Mouse (Mus musculus) hindbrain, embryonic 16.5 days (tissue): ENCODE measurements around the gene Bmper. TPM values are rescaled to one million over a fixed set of nuclear protein-coding genes. Genes with fewer than 3 reads are reported as not detected.

Experiments
- ATAC-seq: fragments of 200-750 bp; cut with Nextera tagmentation; 2 replicates; pipeline ENCODE4 v1.8.0; 2017; ENCODE audit warnings: moderate TSS enrichment, moderate library complexity
- H3K27ac ChIP-seq: fragments of 300-500 bp; sonication (generic); 2 replicates; pipeline ENCODE4 v1.5.1; 2014; ENCODE audit warnings: low read depth, mild to moderate bottlenecking, control low read depth, low read length, moderate library complexity
- H3K27me3 ChIP-seq: fragments of 300-500 bp; sonication (generic); replicated peaks from 2 replicates; pipeline ENCODE4 v1.6.1; 2014; ENCODE audit warnings: low read length; ENCODE audit not compliant: control insufficient read depth, insufficient read depth
- H3K36me3 ChIP-seq: fragments of 300-500 bp; sonication (generic); 2 replicates; pipeline ENCODE4 v1.6.1; 2014; ENCODE audit warnings: mild to moderate bottlenecking, low read length, moderate library complexity, mixed read lengths; ENCODE audit not compliant: control insufficient read depth, insufficient read depth
- H3K4me1 ChIP-seq: fragments of 300-500 bp; sonication (generic); 2 replicates; pipeline ENCODE4 v1.6.1; 2014; ENCODE audit warnings: low read depth, low read length; ENCODE audit not compliant: control insufficient read depth, insufficient read depth
- H3K4me2 ChIP-seq: fragments of 300-500 bp; sonication (generic); 2 replicates; pipeline ENCODE4 v1.6.1; 2014; ENCODE audit warnings: mild to moderate bottlenecking, low read length, control low read depth, moderate library complexity
- H3K4me3 ChIP-seq: fragments of 300-500 bp; sonication (generic); 2 replicates; pipeline ENCODE4 v1.5.1; 2014; ENCODE audit warnings: mild to moderate bottlenecking, low read length, control low read depth, moderate library complexity
- H3K9ac ChIP-seq: fragments of 300-500 bp; sonication (generic); 2 replicates; pipeline ENCODE4 v1.6.1; 2014; ENCODE audit warnings: low read depth, mild to moderate bottlenecking, control low read depth, low read length, moderate library complexity
- H3K9me3 ChIP-seq: fragments of 300-500 bp; sonication (generic); 2 replicates; pipeline ENCODE4 v1.6.1; 2014; ENCODE audit warnings: mild to moderate bottlenecking, low read length, moderate library complexity; ENCODE audit not compliant: control insufficient read depth
- WGBS: fragments of 180-500 bp; shearing (Covaris S2); extraction: QIAGEN DNeasy Blood & Tissue Kit; methylation state at CpG from one replicate; pipeline ENCODE4 v1.1.7; 2014; 5-methylcytosine and 5-hydroxymethylcytosine counted together
- polyA plus RNA-seq: library from polyadenylated mRNA; unstranded; fragments of >200 nt; fragmentation: Nextera tagmentation; extraction: Ambion mirVana; gene quantifications from 2 replicates; pipeline ENCODE4 v1.2.1, GENCODE M21; 2015

The Bmper gene
- polyA plus RNA-seq, 1 experiment from 2014 or later: 8.7 TPM

GRCm38 (mm10) chr9:23341246-23341645, 118.4 kb downstream of the Bmper start:
- ATAC-seq: no peak
- H3K27me3 ChIP-seq: no peaks in the 10 kb centered on the region
- no peak overlapping the region for H3K4me2 ChIP-seq
- H3K9me3 ChIP-seq: no peaks in the 10 kb centered on the region
- H3K27ac ChIP-seq: no peak overlapping the region
- H3K4me1 ChIP-seq: no peaks in the 10 kb centered on the region
- no peaks in the 10 kb centered on the region for H3K36me3 ChIP-seq
- H3K4me3 ChIP-seq: no peak overlapping the region
- H3K9ac ChIP-seq: no peak overlapping the region

DNA sequence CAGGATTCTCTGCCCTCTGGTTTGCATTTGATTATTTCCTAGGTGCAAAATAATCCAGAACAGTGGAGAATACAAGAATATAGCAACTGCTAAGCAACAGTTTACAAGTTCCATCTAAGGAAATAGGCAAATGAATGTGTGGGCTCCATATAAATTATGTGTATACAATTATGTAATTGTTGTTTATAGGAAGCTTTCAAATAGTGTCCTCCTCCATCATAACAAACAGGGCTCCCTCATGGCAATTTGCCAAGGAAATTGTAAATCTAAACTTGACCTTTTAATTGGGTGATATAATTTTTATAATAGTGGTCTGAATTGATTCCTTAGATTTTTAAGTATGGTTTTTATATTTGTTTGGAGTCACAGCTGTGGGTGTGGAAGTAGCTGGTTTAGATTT, 121.5 kb downstream of the Bmper start:
- Histone ChIP-seq H3K4me3 (no peak overlapping the region), H3K9ac (no peak overlapping the region)
- no peak for ATAC-seq

DNA sequence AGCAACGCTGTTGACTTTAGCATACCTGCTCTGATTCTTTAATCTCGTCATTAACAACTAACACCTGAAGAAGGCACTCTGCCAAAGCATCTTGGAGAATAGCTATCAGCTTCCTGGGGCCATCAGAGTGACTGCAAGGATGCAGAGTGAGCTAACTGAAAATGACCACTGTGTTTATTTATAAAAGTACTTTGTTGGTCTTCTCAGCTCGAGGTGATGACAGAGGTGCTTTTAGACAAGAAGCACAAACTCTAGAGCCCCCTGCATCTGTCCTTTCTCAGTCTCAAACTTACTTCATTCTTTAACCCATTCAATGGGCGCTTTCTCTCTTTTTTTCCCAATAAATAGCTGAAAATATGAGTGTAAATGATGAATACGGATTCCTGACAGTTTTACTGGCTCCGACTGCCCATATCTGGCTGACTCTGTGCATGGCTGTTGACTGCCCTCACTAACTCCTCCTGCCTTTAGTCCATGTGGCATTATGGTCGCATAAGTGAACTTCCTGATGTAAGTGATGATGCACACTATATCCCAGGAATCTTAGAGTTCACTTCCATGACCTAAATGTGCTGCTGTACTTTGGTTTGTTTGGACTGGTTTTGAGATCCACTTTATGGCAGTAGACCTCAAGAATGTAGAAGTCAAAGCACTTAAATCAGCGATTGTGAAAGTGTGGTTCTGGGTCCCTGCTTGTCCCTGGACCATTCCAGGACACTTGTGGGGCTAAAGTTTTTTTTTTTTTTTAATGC, 122.4 kb downstream of the Bmper start:
- Histone ChIP-seq H3K36me3 (no peaks in the 10 kb centered on the region), H3K9me3 (no peaks in the 10 kb centered on the region), H3K4me1 (no peaks in the 10 kb centered on the region), H3K9ac (no peak overlapping the region), H3K4me2 (no peak overlapping the region), H3K27me3 (no peaks in the 10 kb centered on the region), H3K27ac (no peak overlapping the region), H3K4me3 (no peak overlapping the region)
- no peak for ATAC-seq
- 85% methylated on average over 8 of the region's 8 CpGs for WGBS

More for the DNA sequence above, 121.5 kb downstream of the Bmper start:
- Histone ChIP-seq H3K4me2 (no peak overlapping the region), H3K36me3 (no peaks in the 10 kb centered on the region), H3K27ac (no peak overlapping the region), H3K4me1 (no peaks in the 10 kb centered on the region), H3K27me3 (no peaks in the 10 kb centered on the region), H3K9me3 (no peaks in the 10 kb centered on the region)

- no peak for ATAC-seq
Measured at GRCm38 (mm10) chr9:23349603-23350002, 126.7 kb downstream of the Bmper start.

GRCm38 (mm10) chr9:23351400-23351799, 128.5 kb downstream of the Bmper start:
- Histone ChIP-seq H3K4me2 (no peak overlapping the region), H3K27me3 (no peaks in the 10 kb centered on the region), H3K4me1 (no peaks in the 10 kb centered on the region), H3K27ac (no peak overlapping the region), H3K9ac (no peak overlapping the region), H3K36me3 (no peaks in the 10 kb centered on the region), H3K4me3 (no peak overlapping the region), H3K9me3 (no peaks in the 10 kb centered on the region)
- 93% methylated on average over 8 of the region's 8 CpGs for WGBS
- no peak for ATAC-seq

More at GRCm38 (mm10) chr9:23349603-23350002, 126.7 kb downstream of the Bmper start:
- no peak overlapping the region for H3K9ac ChIP-seq
- H3K36me3 ChIP-seq: no peaks in the 10 kb centered on the region
- no peaks in the 10 kb centered on the region for H3K27me3 ChIP-seq
- H3K4me2 ChIP-seq: no peak overlapping the region
- WGBS: 85% methylated on average over 5 of the region's 5 CpGs
- no peak overlapping the region for H3K4me3 ChIP-seq
- H3K27ac ChIP-seq: no peak overlapping the region
- no peaks in the 10 kb centered on the region for H3K4me1 ChIP-seq
- H3K9me3 ChIP-seq: no peaks in the 10 kb centered on the region

DNA sequence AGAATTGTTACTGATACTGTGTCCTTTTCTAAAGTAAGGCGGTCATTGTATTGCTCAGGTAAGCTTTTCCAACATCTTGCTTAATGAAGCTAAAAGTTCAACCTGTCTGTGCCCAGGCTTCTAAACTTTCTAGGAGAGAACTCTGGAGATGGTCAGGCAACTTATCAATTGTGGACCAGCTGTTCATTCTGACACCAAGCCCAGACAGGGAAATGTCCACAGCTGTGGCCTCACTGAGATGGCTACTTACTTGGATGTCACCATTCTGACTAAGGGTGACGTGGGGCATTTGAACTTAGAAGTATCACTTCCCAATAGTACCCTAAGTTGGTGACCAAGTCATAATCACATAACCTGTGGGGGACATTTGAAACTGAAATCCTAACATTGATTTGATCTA, 129.5 kb downstream of the Bmper start:
- ATAC-seq: no peak
- Histone ChIP-seq H3K27ac (no peak overlapping the region), H3K4me2 (no peak overlapping the region), H3K4me3 (no peak overlapping the region), H3K4me1 (no peaks in the 10 kb centered on the region), H3K27me3 (no peaks in the 10 kb centered on the region), H3K9me3 (no peaks in the 10 kb centered on the region), H3K9ac (no peak overlapping the region), H3K36me3 (no peaks in the 10 kb centered on the region)
- WGBS: 95% methylated on average over 2 of the region's 2 CpGs

GRCm38 (mm10) chr9:23354201-23354820, 131.4 kb downstream of the Bmper start:
- Histone ChIP-seq H3K27me3 (no peaks in the 10 kb centered on the region), H3K27ac (no peak overlapping the region), H3K4me2 (no peak overlapping the region), H3K9ac (no peak overlapping the region), H3K36me3 (no peaks in the 10 kb centered on the region), H3K4me3 (no peak overlapping the region), H3K4me1 (no peaks in the 10 kb centered on the region), H3K9me3 (no peaks in the 10 kb centered on the region)
- no peak for ATAC-seq
- WGBS: 67% methylated on average over 5 of the region's 5 CpGs

DNA sequence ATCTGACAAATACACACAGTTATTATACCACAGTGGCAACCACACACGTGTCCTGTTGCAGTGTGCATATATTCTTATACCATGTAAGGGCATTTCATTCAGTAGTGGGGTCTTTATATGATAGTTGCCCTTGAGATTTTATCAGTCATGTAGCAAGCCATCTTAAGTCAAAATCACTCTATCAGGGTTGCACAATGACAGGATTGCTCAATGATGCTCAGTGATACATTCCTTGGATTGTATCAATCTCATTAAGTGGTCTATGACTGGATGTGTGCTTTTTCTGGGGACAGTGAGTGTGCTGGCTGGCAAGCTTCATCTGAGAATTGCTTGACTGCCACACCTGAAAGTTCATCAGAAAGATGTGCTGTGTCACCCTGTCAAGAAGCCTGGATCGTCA, 135.2 kb downstream of the Bmper start:
- no peak overlapping the region for H3K4me2 ChIP-seq
- 90% methylated on average over 2 of the region's 2 CpGs for WGBS
- H3K9ac ChIP-seq: no peak overlapping the region
- no peak for ATAC-seq
- no peak overlapping the region for H3K4me3 ChIP-seq
- no peak overlapping the region for H3K27ac ChIP-seq
- no peaks in the 10 kb centered on the region for H3K36me3 ChIP-seq
- no peaks in the 10 kb centered on the region for H3K27me3 ChIP-seq
- no peaks in the 10 kb centered on the region for H3K4me1 ChIP-seq
- H3K9me3 ChIP-seq: no peaks in the 10 kb centered on the region

DNA sequence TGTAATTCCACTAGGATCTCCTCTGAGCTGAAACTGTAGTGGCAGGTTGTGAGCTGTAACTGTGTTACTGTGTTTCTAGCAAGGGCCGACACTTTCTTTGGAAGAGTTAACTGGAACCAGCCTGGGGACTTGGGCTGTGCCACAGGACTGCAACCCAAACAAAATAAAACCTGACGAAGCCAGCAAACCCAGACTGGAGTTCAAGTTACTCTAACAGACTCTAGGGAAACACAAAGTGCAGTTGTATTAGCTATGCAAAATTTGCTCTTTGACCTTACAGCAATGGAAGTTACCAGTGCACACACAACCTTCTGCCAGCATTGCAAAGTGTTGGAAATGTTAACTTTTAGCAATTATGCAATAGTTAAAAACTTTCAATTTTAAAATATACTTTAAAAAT, 140.3 kb downstream of the Bmper start:
- no peak overlapping the region for H3K27ac ChIP-seq
- WGBS: 78% methylated on average over 2 of the region's 2 CpGs

More for the DNA sequence above, 140.3 kb downstream of the Bmper start:
- Histone ChIP-seq H3K4me1 (no peaks in the 10 kb centered on the region), H3K27me3 (no peaks in the 10 kb centered on the region), H3K36me3 (no peaks in the 10 kb centered on the region), H3K9me3 (no peaks in the 10 kb centered on the region), H3K4me3 (no peak overlapping the region), H3K4me2 (no peak overlapping the region), H3K9ac (no peak overlapping the region)
- ATAC-seq: no peak
